Mouse (Mus musculus) large intestine, adult 2 months (tissue): ENCODE measurements around the gene Gins1. TPM values are rescaled to one million over a fixed set of nuclear protein-coding genes. Genes with fewer than 3 reads are reported as not detected.
"Not testable (repeated sequence)": the region's sequence is repeated elsewhere in the genome, so short reads cannot be mapped to it uniquely, and the experiment has no call there.

ENCODE experiments used
- DNase-seq: peaks from one replicate; pipeline ENCODE4 v3.0.0-alpha.2; 2012; ENCODE audit warnings: low read depth, low spot score
- whole genome bisulfite sequencing: fragments of 180-500 bp; shearing (Covaris S2); methylation state at CpG from one replicate; pipeline ENCODE4 v1.1.7; 2018; 5-methylcytosine and 5-hydroxymethylcytosine counted together
- polyA plus RNA-seq: library from polyadenylated mRNA; depleted of rRNA; stranded (reverse); fragments of >200 nt; gene quantifications from 2 replicates; pipeline ENCODE4 v1.2.3, GENCODE M21; 2012

Gene Gins1
- polyA plus RNA-seq, 1 experiment: 4.3 TPM

DNA sequence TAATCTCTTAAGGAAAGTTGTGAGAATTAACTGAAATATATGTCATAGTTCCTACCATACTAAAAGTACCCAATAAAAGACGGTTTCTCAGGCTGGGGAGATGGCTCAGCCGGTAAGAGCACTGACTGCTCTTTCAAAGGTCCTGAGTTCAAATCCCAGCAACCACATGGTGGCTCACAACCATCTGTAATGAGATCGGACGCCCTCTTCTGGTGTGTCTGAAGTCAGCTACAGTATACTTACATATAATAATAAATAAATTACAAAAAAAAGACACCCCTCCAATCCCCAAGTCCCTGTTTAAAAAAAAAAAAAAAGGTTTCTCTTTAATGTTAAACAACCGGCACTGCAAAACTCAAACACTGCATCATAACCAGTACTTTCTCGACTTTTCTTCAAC, 3.7 kb downstream of the Gins1 start:
- WGBS: 41% methylated on average over 6 of the region's 6 CpGs
- DNase-seq: not testable (repeated sequence)

- under 1% methylated on average over 35 of the region's 35 CpGs for WGBS
Observed at GRCm38 (mm10) chr2:150909429-150910039, 4.3 kb downstream of the Gins1 start.

GRCm38 (mm10) chr2:150910295-150910881, 5.2 kb downstream of the Gins1 start:
- 29% methylated on average over 10 of the region's 10 CpGs for WGBS
- no peak for DNase-seq

More at GRCm38 (mm10) chr2:150909429-150910039, 4.3 kb downstream of the Gins1 start:
- DNase-seq: peak; percentile 78

GRCm38 (mm10) chr2:150914781-150915515, 9.7 kb downstream of the Gins1 start:
- WGBS: 55% methylated on average over 4 of the region's 4 CpGs
- no peak for DNase-seq

- 83% methylated on average over 5 of the region's 5 CpGs for WGBS
- DNase-seq: no peak
Observed at GRCm38 (mm10) chr2:150915786-150916185, 10.6 kb downstream of the Gins1 start.

DNA sequence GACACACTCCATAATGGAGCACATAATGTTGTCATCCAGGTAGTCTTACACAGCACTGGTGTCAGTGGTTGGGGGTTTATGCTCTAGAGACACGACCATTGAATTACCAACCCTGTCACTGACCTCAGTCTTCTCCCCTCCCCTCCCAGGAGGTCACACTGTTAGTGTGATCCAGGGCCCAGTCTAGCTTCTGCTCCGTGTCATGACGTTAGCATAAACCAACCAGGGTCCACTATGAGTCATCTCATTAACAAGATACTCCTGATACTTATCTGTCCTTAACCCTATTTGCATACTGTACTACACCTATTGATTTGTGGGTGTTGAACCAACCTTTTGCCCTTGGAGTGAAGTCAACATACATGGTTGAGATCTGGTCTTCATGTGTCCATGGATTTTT, 13.5 kb downstream of the Gins1 start:
- DNase-seq: no peak
- WGBS: 88% methylated on average over 3 of the region's 3 CpGs

GRCm38 (mm10) chr2:150920543-150920942, 15.3 kb downstream of the Gins1 start:
- 94% methylated on average over 3 of the region's 3 CpGs for WGBS
- DNase-seq: no peak

DNA sequence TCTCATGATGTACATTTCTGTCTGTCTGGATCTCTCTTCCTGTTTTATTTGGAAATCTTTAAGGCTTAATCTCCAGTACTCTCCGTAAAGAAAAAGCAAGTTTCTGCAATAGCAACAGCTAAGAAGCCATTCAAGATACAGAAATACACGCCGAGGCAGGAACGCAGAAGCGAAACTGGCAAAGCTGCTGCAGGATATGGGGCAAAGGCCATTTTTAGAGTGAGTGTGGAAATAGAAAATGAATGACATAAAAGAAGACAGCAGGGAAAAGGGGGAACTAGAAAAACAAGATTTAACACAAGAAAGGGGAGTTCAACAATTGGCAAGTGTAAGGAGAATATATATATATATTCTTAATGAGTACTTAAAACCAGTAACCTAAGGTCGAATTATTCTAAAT, 16.5 kb downstream of the Gins1 start:
- WGBS: 63% methylated on average over 6 of the region's 6 CpGs
- DNase-seq: no peak

GRCm38 (mm10) chr2:150922165-150922564, 17.0 kb downstream of the Gins1 start:
- no peak for DNase-seq
- WGBS: 93% methylated on average over 4 of the region's 4 CpGs

DNA sequence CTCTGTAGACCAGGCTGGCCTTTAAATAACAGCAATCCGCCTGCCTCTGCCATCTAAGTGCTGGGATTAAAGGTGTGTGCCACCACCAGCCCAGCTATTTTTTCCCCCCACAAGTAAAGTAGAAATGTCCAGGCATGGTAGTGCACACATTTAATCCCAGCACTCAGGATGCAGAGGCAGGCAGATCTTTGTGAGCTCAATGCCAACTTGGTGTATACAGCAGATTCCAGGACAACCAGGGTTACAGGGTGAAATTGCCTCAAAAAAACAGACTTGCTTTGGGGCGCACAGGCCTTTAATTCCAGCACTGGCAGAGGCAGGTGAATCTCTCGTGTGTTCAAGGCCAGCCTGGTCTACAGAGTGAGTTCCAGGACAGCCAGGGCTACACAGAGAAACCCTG, 17.8 kb downstream of the Gins1 start:
- WGBS: 92% methylated on average over 3 of the region's 3 CpGs
- DNase-seq: no peak

GRCm38 (mm10) chr2:150923505-150923904, 18.3 kb downstream of the Gins1 start:
- WGBS: 87% methylated on average over 7 of the region's 7 CpGs
- DNase-seq: no peak

- no peak for DNase-seq
- WGBS: 86% methylated on average over 11 of the region's 11 CpGs
Observed at GRCm38 (mm10) chr2:150927038-150927720, 22.0 kb downstream of the Gins1 start.

GRCm38 (mm10) chr2:150929156-150929555, 24.0 kb downstream of the Gins1 start:
- no peak for DNase-seq
- 65% methylated on average over 6 of the region's 6 CpGs for WGBS

DNA sequence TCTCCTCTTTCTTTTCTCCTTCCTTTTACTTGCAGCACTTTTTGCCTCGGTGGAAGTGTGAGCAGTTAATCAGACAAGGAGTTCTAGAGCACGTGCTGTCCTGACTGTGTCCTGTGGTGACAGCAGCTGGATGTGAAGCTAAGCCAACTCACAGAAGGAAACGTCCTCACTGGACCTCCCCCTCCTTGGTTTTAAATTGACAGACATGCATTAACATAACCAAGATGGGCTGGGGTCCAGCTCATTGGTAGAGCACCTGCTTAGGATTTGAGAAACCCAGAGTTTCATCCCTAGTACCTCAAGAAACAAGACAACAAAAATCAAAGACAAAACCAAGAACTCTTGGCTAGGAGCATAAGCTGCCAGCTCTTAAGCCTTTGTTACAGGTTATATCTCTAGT, 25.6 kb downstream of the Gins1 start:
- no peak for DNase-seq
- 67% methylated on average over 3 of the region's 3 CpGs for WGBS

- WGBS: 91% methylated on average over 19 of the region's 19 CpGs
- no peak for DNase-seq
Observed at GRCm38 (mm10) chr2:150933482-150933881, 28.3 kb downstream of the Gins1 start.

DNA sequence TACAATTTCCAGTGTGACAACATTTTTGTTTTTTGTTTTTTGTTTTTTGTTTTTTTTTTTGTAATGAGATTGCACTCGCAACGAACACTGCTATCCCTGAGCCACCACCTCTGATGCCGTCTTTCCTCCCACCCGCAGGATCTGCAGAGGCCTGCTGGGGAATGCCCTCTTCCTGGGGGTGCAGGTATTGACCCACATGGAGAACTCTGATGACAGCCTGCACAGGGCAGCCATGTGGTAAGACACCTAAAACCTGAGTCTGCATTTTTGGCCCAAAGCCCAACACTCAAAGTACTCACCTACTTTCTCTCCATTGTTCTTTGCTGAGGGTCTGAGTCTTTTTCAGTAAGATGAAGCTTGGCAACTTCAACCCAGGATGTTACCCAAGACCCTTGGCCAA, 29.5 kb downstream of the Gins1 start:
- 94% methylated on average over 4 of the region's 4 CpGs for WGBS
- DNase-seq: no peak

DNA sequence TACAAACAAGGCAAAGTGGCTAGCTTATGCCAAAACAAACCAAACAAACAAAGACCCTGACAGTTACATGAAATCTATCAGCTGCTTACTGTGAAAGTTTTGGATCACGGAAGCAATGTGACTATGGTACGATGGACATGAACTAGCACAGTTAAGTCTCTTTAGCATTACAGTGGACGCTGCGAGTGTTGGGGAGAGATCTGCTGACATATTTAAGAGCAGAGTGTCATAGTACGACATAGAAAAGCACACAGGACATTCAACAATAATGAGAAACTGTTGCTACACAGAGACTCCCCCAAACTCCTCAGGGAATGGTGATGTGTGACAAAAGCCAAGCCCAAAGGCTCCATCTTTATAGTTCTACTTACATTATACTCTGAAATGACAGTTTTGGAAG, 38.8 kb downstream of the Gins1 start:
- WGBS: 94% methylated on average over 5 of the region's 5 CpGs
- no peak for DNase-seq

GRCm38 (mm10) chr2:150947341-150947740, 42.1 kb downstream of the Gins1 start:
- 90% methylated on average over 5 of the region's 5 CpGs for WGBS
- not testable (repeated sequence) for DNase-seq

- not testable (repeated sequence) for DNase-seq
- 73% methylated on average over 12 of the region's 12 CpGs for WGBS
Observed at GRCm38 (mm10) chr2:150947880-150948611, 42.8 kb downstream of the Gins1 start.

GRCm38 (mm10) chr2:150948786-150949185, 43.6 kb downstream of the Gins1 start:
- WGBS: 58% methylated on average over 5 of the region's 5 CpGs

More at GRCm38 (mm10) chr2:150948786-150949185, 43.6 kb downstream of the Gins1 start:
- DNase-seq: no peak
